Mouse (Mus musculus) gastrocnemius, postnatal 25 days (tissue): ENCODE results near the gene Arfgap1. TPM values are rescaled to one million over a fixed set of nuclear protein-coding genes. Genes with fewer than 3 reads are reported as not detected.

Source experiments
- DNase-seq: peaks from one replicate; pipeline ENCODE4 v3.0.0; 2022
- total RNA-seq, 2 experiments: library from RNA; stranded (reverse); gene quantifications; 1 replicate in 1 of 2; 2 replicates in 1 of 2; pipeline ENCODE4 v1.2.3; 2021

Gene Arfgap1
- total RNA-seq, 2 experiments from 2014 or later, result 26.6 to 33.7 TPM

- DNase-seq, result no peak
Measured at GRCm38 (mm10) chr2:180985635-180986034, 18.6 kb downstream of the Arfgap1 start.

GRCm38 (mm10) chr2:180986449-180986848, 19.4 kb downstream of the Arfgap1 start, which contains the start of gene Col20a1:
Gene Col20a1 (plus strand): TSS chr2:180986535.
- no peak for DNase-seq

DNA sequence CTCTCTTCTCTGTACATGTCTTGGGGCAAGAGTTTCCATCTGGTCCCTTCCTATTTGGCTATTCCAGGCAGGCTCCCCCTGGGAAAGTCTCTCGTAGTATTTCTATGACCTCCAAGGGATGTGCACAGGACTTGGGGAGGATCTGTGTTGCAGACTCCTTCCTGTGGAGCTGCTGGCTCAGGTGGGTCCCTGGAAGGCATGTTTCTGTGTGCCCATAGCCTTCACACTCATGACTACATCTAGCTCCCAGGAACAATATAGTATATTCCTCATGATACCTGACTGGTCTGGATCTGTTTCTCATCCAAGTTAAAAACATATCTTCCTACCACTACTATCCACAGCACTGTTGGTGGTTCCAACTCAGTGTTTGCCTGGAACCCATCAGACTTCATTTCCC, 20.0 kb downstream of the Arfgap1 start:
- no peak for DNase-seq

- DNase-seq, result no peak
Measured at GRCm38 (mm10) chr2:180987432-180988030, 20.5 kb downstream of the Arfgap1 start.

DNA sequence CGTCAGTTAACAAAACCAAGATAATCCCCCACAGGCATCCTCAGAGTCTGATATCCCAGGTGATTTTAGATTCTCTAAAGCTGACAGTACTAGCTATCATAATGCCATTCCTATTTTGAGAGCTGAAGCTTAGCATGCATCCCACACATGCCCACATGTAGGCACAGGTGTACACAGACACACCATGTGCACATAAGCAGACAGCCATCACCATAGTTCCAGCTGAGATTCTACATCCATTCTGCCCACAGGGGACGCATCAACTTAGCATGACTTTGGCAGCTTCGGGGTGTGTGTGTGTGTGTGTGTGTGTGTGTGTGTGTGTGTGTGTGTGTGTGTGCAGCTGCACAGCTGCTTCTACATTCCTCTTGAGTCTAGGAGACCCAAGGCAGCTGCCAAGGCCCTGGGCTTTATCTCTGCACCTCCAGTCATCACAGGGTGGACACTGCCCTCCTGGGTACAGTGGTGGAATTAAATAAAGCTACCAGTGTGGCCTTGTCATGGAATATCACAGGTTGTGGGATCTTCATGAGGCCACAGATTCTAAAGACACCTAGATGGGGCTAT, 21.4 kb downstream of the Arfgap1 start:
- no peak for DNase-seq

GRCm38 (mm10) chr2:180988948-180989347, 21.9 kb downstream of the Arfgap1 start:
- DNase-seq, result no peak

- no peak for DNase-seq
Measured at GRCm38 (mm10) chr2:180990347-180990746, 23.3 kb downstream of the Arfgap1 start.

- no peak for DNase-seq
Measured at GRCm38 (mm10) chr2:180994360-180994759, 27.3 kb downstream of the Arfgap1 start.

GRCm38 (mm10) chr2:180995457-180995856, 28.4 kb downstream of the Arfgap1 start:
- DNase-seq, result no peak

DNA sequence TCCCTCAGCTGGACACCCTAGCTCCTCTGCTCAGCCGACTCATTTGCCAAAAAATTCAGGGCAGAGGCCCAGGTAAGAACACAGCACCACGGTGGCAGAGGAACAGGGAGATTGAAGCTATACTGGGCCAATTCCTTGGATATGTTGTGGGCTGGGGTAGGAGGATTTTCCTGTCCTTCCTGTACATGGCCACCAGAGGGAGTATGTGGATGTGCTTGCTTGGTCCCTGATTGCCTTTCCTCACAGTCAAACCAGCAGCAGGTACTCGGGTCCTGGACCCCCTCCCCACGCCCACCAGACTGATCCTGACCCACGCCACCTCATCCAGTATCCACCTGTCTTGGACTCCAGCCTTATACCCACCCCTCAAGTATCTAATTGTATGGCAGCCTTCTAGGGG, 29.4 kb downstream of the Arfgap1 start:
- no peak for DNase-seq

GRCm38 (mm10) chr2:180996905-180997304, 29.9 kb downstream of the Arfgap1 start:
- no peak for DNase-seq

GRCm38 (mm10) chr2:181007054-181007453, 40.0 kb downstream of the Arfgap1 start:
- DNase-seq, result no peak

DNA sequence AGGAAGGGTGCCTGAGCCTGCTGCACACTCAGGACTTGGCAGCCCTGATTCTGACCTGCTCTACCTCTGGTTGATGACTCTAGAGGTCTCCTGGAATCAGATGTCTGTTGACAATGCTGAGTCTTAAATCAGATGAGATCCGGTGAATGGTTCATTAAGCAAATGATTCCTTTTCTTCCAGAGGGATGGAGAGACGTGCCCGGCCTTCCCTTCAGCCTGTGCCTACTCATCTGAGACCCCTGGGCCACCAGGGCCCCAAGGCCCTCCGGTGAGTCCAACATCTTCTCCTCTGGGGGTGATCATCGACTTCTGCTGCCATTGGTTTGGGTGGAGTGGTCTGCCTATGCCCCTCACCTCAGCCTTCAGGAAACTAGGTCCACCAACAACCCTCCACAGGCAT, 41.3 kb downstream of the Arfgap1 start:
- no peak for DNase-seq

DNA sequence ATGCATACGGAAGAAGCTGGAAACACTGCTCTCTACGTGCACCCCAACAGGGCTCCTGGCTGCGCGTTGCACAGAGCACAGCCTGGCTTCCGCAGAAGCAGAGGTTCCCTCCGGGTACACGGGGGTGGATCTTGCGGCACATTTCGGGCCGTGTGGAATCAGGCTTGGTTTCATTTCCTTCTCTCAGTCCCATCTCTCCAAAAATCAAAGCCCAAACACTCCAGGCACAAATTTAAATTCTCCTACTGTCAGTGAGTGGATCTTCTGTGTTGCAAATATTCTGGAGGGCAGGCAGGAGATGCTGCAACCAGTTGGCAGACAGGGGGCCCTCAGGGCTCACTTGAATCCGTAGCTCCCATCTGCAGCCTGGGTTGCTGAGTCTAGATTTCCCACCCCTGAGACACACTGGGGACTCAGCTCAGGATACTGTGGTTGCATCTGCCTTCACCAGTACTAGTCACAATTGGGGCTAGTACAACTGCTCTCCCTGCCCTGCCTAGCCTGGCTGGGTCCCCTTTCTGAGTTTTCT, 64.4 kb downstream of the Arfgap1 start:
- no peak for DNase-seq

Other genes with a start within 250 kb of the Arfgap1 start
- gene Slc17a9, start 242.0 kb upstream of the Arfgap1 start, total RNA-seq, result under 1 TPM; 0.20 to 0.48 TPM
- gene Bhlhe23, start 190.3 kb upstream of the Arfgap1 start, total RNA-seq, result not detected
- gene Ythdf1, start 46.3 kb upstream of the Arfgap1 start, total RNA-seq, result 10 to 100 TPM; 31.9 to 34.1 TPM
- not detected for gene Birc7, start 38.2 kb upstream of the Arfgap1 start, total RNA-seq
- under 1 TPM in 1 of 2 experiments, not detected in 1; 0.49 TPM for gene Nkain4, start 12.5 kb upstream of the Arfgap1 start, total RNA-seq
- 1 to 10 TPM; 2.3 to 2.9 TPM for gene Col20a1, start 19.3 kb downstream of the Arfgap1 start, total RNA-seq
- gene Chrna4, start 76.3 kb downstream of the Arfgap1 start, total RNA-seq, result under 1 TPM in 1 of 2 experiments, not detected in 1; 0.54 TPM
- gene Kcnq2, start 168.1 kb downstream of the Arfgap1 start, total RNA-seq, result not detected
- gene Eef1a2, start 189.8 kb downstream of the Arfgap1 start, total RNA-seq, result 1,000 to 10,000 TPM; 1,917 to 2,157 TPM
- gene Ppdpf, start 220.0 kb downstream of the Arfgap1 start, total RNA-seq, result 10 to 100 TPM; 44.4 to 49.5 TPM
- gene Ptk6, start 235.6 kb downstream of the Arfgap1 start, total RNA-seq, result not detected
- under 1 TPM; 0.20 to 0.24 TPM for gene Srms, start 246.0 kb downstream of the Arfgap1 start, total RNA-seq